Mouse (Mus musculus): ENCODE measurements around the gene Cda.

DNA sequence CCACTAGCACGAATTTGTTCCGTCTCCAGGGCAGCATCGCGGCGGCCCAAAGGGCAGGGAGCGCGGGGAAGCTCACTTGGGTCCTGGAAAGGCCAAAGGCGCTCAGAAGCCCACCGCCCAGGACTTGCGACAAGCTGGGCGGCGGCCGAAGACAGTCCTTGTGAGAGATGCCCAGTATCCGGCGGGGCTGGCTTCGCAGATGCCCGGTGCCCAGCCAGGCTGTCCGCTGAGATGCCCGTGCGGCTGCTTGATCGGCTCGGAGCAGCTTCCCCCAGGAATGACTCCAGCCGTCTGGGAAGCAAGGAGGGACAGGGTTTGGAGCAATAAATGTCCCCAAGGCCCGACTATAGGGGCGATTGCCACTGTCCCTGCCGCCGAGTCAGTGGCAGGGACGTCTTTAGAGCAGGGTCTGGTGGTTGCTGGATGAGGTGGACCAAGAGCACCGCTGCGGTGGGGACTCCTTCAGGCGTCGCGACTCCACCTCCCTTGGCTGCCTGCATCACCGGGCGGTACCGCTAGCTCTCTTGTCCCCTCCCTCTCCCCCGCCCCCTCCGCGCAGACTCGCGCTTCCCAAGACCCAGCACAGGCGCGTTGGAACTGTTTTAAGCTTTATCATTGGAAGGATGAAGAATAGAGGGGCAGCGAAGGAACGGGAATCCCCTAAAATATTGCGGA lies 28.3 kb upstream of the Cda start, which contains the start of gene Fam43b:
- TF ChIP-seq CTCF (conservative IDR thresholded peaks at IDR 0.05; ENCODE audit: low read length) (no peak), POU5F1 (IDR thresholded peaks at IDR 0.05; ENCODE audit: borderline replicate concordance, low read length) (no peak)
